Mouse (Mus musculus): ENCODE measurements around the gene Wdr93. TPM values are rescaled to one million over a fixed set of nuclear protein-coding genes. Genes with fewer than 3 reads are reported as not detected.
A peak's percentile ranks its signal among the peaks of the same experiment; 100 is the strongest.

The Wdr93 gene
- polyA plus RNA-seq, 1 experiment from 2014 or later = 1.6 TPM

DNA sequence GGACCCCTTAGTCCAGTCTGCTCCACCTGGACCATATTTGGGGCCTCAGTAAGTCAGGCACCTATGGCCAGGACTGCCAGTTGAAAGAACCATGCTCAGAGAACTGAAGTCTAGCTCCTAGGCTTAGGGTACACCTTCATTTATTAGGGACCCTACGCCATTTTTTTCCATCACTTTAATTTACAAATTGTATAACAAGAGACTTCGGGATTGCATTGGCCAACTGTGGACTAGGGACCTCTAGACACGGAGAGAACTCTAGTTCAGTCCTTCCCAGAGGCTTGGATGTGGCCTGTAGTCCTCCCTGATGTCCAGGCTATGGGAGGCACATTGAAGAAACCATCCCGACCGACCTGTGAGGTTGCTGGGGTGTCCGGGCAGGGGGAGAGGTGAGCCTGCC lies 50.7 kb downstream of the Wdr93 start, which contains the start of gene Mesp1:
Gene Mesp1 (minus strand): TSS at position 101 of the 400 bp plus-strand sequence.
- ATAC-seq = no peak
- WGBS = 70% methylated on average over 6 of the region's 6 CpGs
- TF ChIP-seq CTCF (IDR thresholded peaks at IDR 0.05) (no peak), EP300 (IDR thresholded peaks at IDR 0.05) (no peak)

DNA sequence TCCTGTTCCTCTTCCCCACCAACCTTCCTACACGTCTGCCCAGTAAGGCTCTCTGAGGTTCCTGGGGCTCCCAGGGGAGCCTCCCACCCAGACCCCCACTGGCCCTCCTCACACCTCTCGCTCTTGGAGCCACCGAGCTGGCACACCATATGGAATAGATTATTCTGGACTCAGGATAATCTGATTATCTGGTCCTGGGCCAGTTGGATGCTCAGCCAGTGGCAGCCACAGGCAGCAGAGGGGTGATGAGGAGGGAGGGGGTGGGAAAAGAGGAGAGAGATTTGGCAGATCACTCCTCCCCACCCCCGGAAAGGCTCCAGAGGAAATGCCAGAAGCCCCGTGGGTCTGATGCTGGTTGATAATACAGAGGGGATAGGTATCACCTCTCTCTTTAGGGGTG lies 55.6 kb downstream of the Wdr93 start:
- H3K4me3 ChIP-seq (ENCODE audit: low read depth, low read length) = no peak overlapping the region
- H3K27me3 ChIP-seq (replicated peaks; ENCODE audit: insufficient read depth, low read length) = peaks cover 6% of the 10 kb centered on the region; the same call in 1 of the 2 replicates
- no peak overlapping the region for H3K27ac ChIP-seq (ENCODE audit: low read length)
- TF ChIP-seq EP300 (IDR thresholded peaks at IDR 0.05) = no peak
- TF ChIP-seq CTCF (IDR thresholded peaks at IDR 0.05) = no peak
- no peaks in the 10 kb centered on the region for H3K4me1 ChIP-seq (ENCODE audit: insufficient read depth, low read depth, low read length)
- WGBS = 31% methylated on average over 5 of the region's 5 CpGs
- H3K36me3 ChIP-seq (ENCODE audit: insufficient read depth, low read length) = no peaks in the 10 kb centered on the region
- no peak for ATAC-seq
- DNase-seq (ENCODE audit: low spot score) = no peak
- H3K9me3 ChIP-seq (ENCODE audit: low read length) = no peaks in the 10 kb centered on the region
- no peak overlapping the region for H3K9ac ChIP-seq (replicated peaks; ENCODE audit: low read depth)
- no peak overlapping the region for H3K4me2 ChIP-seq (replicated peaks; ENCODE audit: low read depth, low read length)

More for the DNA sequence above, 50.7 kb downstream of the Wdr93 start, which contains the start of gene Mesp1:
- Histone ChIP-seq H3K36me3 (ENCODE audit: insufficient read depth, low read length) (no peaks in the 10 kb centered on the region), H3K4me3 (ENCODE audit: low read depth, low read length) (peak within 1 kb of the TSS; percentile 33), H3K9ac (replicated peaks; ENCODE audit: low read depth) (no peak within 1 kb of the TSS), H3K4me1 (ENCODE audit: insufficient read depth, low read depth, low read length) (no peaks in the 10 kb centered on the region), H3K27me3 (replicated peaks; ENCODE audit: insufficient read depth, low read length) (peaks cover 34% of the 10 kb centered on the region), H3K9me3 (ENCODE audit: low read length) (no peaks in the 10 kb centered on the region), H3K4me2 (replicated peaks; ENCODE audit: low read depth, low read length) (peak within 1 kb of the TSS; percentile 53), H3K27ac (ENCODE audit: low read length) (no peak within 1 kb of the TSS)
- no peak for DNase-seq (ENCODE audit: low spot score)

DNA sequence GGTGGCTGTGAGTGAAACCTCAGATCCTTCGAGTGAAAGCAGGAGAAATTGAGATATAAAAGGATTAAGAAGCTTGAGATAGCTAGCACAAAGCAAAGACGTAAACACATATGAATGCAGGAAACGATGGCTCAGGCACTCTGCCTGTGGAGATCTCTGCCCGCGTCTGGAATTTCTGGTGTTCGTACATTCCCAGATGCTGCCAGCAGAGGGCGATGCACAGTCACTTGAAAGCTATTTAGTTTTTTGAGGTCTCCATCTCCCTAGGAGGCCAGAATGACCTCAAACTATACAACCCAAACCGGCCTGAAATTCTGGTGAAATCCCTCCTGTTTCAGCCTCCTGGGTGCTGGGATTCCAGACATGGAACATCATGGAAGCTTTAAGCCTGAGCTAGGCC lies 56.1 kb downstream of the Wdr93 start:
- Histone ChIP-seq H3K27ac (ENCODE audit: low read length) (no peak overlapping the region), H3K36me3 (ENCODE audit: insufficient read depth, low read length) (no peaks in the 10 kb centered on the region), H3K9me3 (ENCODE audit: low read length) (no peaks in the 10 kb centered on the region), H3K9ac (replicated peaks; ENCODE audit: low read depth) (no peak overlapping the region), H3K4me3 (ENCODE audit: low read depth, low read length) (no peak overlapping the region), H3K27me3 (replicated peaks; ENCODE audit: insufficient read depth, low read length) (peaks cover 1% of the 10 kb centered on the region; the same call in 1 of the 2 replicates), H3K4me2 (replicated peaks; ENCODE audit: low read depth, low read length) (no peak overlapping the region), H3K4me1 (ENCODE audit: insufficient read depth, low read depth, low read length) (no peaks in the 10 kb centered on the region)
- DNase-seq (ENCODE audit: low spot score) (peak; percentile 81), ATAC-seq (no peak)
- 1% methylated on average over 8 of the region's 8 CpGs for WGBS
- TF ChIP-seq EP300 (IDR thresholded peaks at IDR 0.05) (no peak), CTCF (IDR thresholded peaks at IDR 0.05) (peak; percentile 88)

DNA sequence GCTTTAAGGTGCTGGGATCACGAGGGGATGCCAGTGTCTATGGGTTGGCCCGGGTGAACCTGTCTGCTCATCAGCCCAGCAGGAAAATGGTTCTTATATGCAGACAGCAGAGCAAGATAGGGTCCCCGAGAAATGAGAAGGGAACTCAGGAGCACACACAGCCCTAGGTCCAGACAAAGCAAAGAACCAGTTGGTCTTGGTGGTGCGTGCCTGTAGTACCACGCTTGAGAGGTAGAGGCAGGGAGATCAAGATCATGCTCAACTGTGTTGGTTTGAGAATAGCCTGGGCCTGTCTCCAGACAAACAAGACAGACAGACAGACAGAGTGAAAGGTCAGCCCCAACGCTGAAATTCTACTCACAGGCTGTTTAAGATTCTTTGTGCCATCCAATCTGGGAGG lies 56.5 kb downstream of the Wdr93 start:
- no peaks in the 10 kb centered on the region for H3K4me1 ChIP-seq (ENCODE audit: insufficient read depth, low read depth, low read length)
- H3K4me3 ChIP-seq (ENCODE audit: low read depth, low read length) = no peak overlapping the region
- H3K4me2 ChIP-seq (replicated peaks; ENCODE audit: low read depth, low read length) = no peak overlapping the region
- H3K27me3 ChIP-seq (replicated peaks; ENCODE audit: insufficient read depth, low read length) = no peaks in the 10 kb centered on the region
- WGBS = 69% methylated on average over 6 of the region's 6 CpGs
- no peak overlapping the region for H3K27ac ChIP-seq (ENCODE audit: low read length)
- no peak for DNase-seq (ENCODE audit: low spot score)
- H3K9ac ChIP-seq (replicated peaks; ENCODE audit: low read depth) = no peak overlapping the region
- H3K36me3 ChIP-seq (ENCODE audit: insufficient read depth, low read length) = no peaks in the 10 kb centered on the region
- no peaks in the 10 kb centered on the region for H3K9me3 ChIP-seq (ENCODE audit: low read length)
- ATAC-seq = no peak
- TF ChIP-seq CTCF (IDR thresholded peaks at IDR 0.05) (no peak), EP300 (IDR thresholded peaks at IDR 0.05) (no peak)

DNA sequence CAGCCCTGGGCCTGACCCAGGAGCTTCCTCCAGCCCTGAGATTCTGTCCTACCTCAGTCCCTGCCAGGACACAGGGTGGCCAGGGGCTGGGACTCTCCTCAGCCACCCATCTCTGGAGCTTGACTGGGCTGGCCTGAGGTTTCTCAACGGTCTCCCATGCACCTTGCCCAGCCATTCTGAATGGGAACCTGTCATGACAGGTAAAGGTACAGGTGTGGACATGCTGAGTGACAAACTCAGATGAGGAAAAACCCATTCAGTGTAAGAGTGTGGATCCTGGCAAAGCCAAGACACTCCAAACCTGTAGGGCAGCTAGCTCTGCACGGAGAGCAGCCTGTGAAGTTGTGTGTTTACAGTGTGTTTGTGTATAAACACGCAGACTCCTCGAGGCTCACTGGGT lies 57.4 kb downstream of the Wdr93 start:
- no peak overlapping the region for H3K4me2 ChIP-seq (replicated peaks; ENCODE audit: low read depth, low read length)
- TF ChIP-seq CTCF (IDR thresholded peaks at IDR 0.05) (no peak), EP300 (IDR thresholded peaks at IDR 0.05) (no peak)
- H3K36me3 ChIP-seq (ENCODE audit: insufficient read depth, low read length) = no peaks in the 10 kb centered on the region
- H3K9ac ChIP-seq (replicated peaks; ENCODE audit: low read depth) = no peak overlapping the region
- H3K27ac ChIP-seq (ENCODE audit: low read length) = no peak overlapping the region
- H3K4me3 ChIP-seq (ENCODE audit: low read depth, low read length) = no peak overlapping the region
- H3K9me3 ChIP-seq (ENCODE audit: low read length) = no peaks in the 10 kb centered on the region
- DNase-seq (ENCODE audit: low spot score) (no peak), ATAC-seq (no peak)
- H3K4me1 ChIP-seq (ENCODE audit: insufficient read depth, low read depth, low read length) = no peaks in the 10 kb centered on the region
- H3K27me3 ChIP-seq (replicated peaks; ENCODE audit: insufficient read depth, low read length) = no peaks in the 10 kb centered on the region
- 61% methylated on average over 4 of the region's 4 CpGs for WGBS

DNA sequence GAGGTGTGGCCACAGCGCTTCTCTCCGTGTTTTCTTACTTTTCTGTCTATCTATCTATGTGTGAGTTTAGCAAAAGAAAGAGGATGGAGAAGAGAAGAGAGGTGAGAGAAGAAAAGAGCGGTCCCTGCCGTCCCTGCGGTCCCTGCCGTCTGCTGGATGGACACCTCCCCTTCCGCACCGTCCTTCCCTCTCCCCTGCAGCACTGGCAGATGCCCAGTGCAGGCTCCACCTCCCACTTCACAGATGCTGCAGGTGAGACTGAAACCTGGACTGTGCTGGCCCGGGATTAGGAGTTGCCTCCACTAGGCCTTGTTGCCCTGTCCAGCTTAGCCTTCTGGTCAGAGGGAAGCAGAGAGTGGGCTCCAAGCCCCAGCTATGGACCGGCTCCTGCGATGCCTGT lies 58.4 kb downstream of the Wdr93 start:
- 47% methylated on average over 11 of the region's 11 CpGs for WGBS
- no peak overlapping the region for H3K4me3 ChIP-seq (ENCODE audit: low read depth, low read length)
- no peak overlapping the region for H3K4me2 ChIP-seq (replicated peaks; ENCODE audit: low read depth, low read length)
- no peaks in the 10 kb centered on the region for H3K9me3 ChIP-seq (ENCODE audit: low read length)
- peak; percentile 46 for DNase-seq (ENCODE audit: low spot score)
- no peak overlapping the region for H3K27ac ChIP-seq (ENCODE audit: low read length)
- no peaks in the 10 kb centered on the region for H3K36me3 ChIP-seq (ENCODE audit: insufficient read depth, low read length)
- no peaks in the 10 kb centered on the region for H3K4me1 ChIP-seq (ENCODE audit: insufficient read depth, low read depth, low read length)
- TF ChIP-seq CTCF (IDR thresholded peaks at IDR 0.05) (no peak), EP300 (IDR thresholded peaks at IDR 0.05) (no peak)
- peak; percentile 78 for ATAC-seq
- no peak overlapping the region for H3K9ac ChIP-seq (replicated peaks; ENCODE audit: low read depth)
- no peaks in the 10 kb centered on the region for H3K27me3 ChIP-seq (replicated peaks; ENCODE audit: insufficient read depth, low read length)

DNA sequence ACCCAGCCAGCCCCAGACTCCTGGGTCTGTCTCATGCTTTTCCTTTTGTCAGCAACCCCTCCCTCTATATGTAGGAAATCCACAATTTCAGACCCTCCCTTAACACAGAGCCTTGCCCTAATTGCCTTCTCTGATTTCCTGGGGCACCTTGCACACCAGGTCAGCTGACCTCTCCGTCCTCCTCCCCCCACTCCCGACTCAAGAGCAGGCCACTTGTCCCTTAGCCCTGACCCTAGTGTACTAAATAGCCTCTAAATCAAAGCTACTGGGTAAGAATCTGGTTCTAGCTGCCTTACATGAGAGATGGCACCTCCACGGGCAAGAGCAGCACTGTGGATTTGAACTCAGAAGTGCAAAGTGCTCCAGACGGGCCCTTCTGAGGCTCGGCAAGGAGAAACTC lies 59.1 kb downstream of the Wdr93 start:
- Histone ChIP-seq H3K27me3 (replicated peaks; ENCODE audit: insufficient read depth, low read length) (no peaks in the 10 kb centered on the region), H3K36me3 (ENCODE audit: insufficient read depth, low read length) (no peaks in the 10 kb centered on the region), H3K4me1 (ENCODE audit: insufficient read depth, low read depth, low read length) (no peaks in the 10 kb centered on the region), H3K4me3 (ENCODE audit: low read depth, low read length) (no peak overlapping the region), H3K9ac (replicated peaks; ENCODE audit: low read depth) (no peak overlapping the region), H3K9me3 (ENCODE audit: low read length) (no peaks in the 10 kb centered on the region), H3K4me2 (replicated peaks; ENCODE audit: low read depth, low read length) (no peak overlapping the region), H3K27ac (ENCODE audit: low read length) (no peak overlapping the region)
- ATAC-seq = no peak
- WGBS = 53% methylated on average over 5 of the region's 5 CpGs
- TF ChIP-seq EP300 (IDR thresholded peaks at IDR 0.05) (no peak), CTCF (IDR thresholded peaks at IDR 0.05) (no peak)
- no peak for DNase-seq (ENCODE audit: low spot score)

Measured in lung, postnatal 0 days (tissue).